Comparison of ENCODE assay signal across 12 mouse cellular contexts in the genomic region with DNA sequence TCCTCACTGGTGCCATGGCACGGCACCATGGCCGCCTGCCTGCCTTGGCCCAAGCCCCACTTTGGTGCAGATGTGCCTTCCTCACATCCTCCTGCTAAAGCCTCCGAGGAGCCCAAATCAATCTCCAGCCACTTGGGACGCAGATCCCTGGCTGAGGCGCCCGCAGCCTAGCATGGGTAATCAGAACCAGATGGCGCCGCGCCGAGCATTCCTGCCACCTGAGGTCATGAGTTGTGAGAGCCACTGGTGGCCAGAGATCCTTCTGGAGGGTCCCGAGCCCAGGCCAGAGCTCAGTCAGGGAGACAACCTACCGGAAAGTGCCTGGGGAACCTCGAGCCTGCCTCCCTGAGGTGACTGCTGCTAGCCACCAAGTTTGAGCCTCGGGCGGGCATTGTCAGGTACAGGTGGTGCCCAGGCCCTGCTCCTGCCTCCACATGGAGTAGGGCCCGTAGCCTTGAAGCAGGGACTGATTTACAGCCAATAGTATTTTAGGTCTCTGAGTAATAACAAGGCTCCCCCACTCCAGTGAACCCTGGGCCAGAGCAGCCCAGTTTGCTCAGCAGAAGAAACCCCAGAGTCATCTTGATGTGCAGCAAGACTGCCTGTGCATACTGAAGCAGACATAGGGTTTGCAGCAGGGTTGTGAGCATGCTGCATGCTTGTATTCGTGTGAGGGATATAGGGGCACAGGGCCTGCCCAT. TPM values are rescaled to one million over a fixed set of nuclear protein-coding genes. Genes with fewer than 3 reads are reported as not detected.
A peak's percentile ranks its signal among the peaks of the same experiment; 100 is the strongest.
DNase-seq lines count a peak whose midpoint lies in the region; ATAC-seq and TF ChIP-seq lines count a peak whose summit lies in the region.
"Had no signal": no experiment of that assay in that cellular context is flagged by ENCODE, and none has a peak within 500 bp of the region (broad histone marks: within the 10 kb centered on the region; RNA-seq: fewer than 3 reads in every experiment).

No protein-coding gene starts in this region.

- no peak for TF ChIP-seq POLR2A in kidney, adult 2 months (IDR thresholded peaks at IDR 0.05; ENCODE audit: low read depth, low read length)

- H3K4me2 ChIP-seq in hindbrain, postnatal 0 days (ENCODE audit: low read depth, low read length), result no peak overlapping the region

- H3K4me1 ChIP-seq in hindbrain, embryonic 10.5 days (replicated peaks), result peaks cover 64% of the 10 kb centered on the region
- H3K4me1 ChIP-seq in hindbrain, postnatal 0 days (ENCODE audit: insufficient read depth, low read length), result no peaks in the 10 kb centered on the region
- H3K4me1 ChIP-seq in limb, embryonic 10.5 days, result peaks cover 62% of the 10 kb centered on the region
- H3K4me1 ChIP-seq in kidney, adult 2 months (ENCODE audit: control insufficient read depth, insufficient read depth, low read length), result no peaks in the 10 kb centered on the region

- peak; percentile 55 for DNase-seq in hindbrain, embryonic 10.5 days (ENCODE audit: low spot score)
- DNase-seq in hindbrain, postnatal 0 days (ENCODE audit: low spot score), result no peak
- peak; percentile 87 for DNase-seq in embryo, embryonic 10 days (ENCODE audit: low spot score)
- DNase-seq in gastrocnemius, postnatal 14 days, result peak; percentile 79
- DNase-seq in limb, embryonic 10.5 days (ENCODE audit: low spot score), result peak; percentile 96
- DNase-seq in cerebellum, adult 9-11 months, result no peak
- DNase-seq in kidney, adult 2 months, result no peak
- DNase-seq in right cerebral cortex, adult 18-20 months, result no peak
- DNase-seq: layer of hippocampus, adult 9-11 months; lung, postnatal 36 days had no signal

- peak overlapping the region; percentile 67 for H3K27ac ChIP-seq in hindbrain, embryonic 10.5 days
- H3K27ac ChIP-seq in hindbrain, postnatal 0 days, result no peak overlapping the region
- H3K27ac ChIP-seq in limb, embryonic 10.5 days, result peak overlapping the region; percentile 90
- H3K27ac ChIP-seq in kidney, adult 2 months (ENCODE audit: insufficient read depth, low read depth, low read length), result no peak overlapping the region

- no peak for ATAC-seq in hindbrain, postnatal 0 days

- H3K27me3 ChIP-seq in hindbrain, embryonic 10.5 days (ENCODE audit: insufficient read depth, poor library complexity, severe bottlenecking), result 0 out of 2 replicates have a peak, but pooled peaks cover 3% of the 10 kb centered on the region
- H3K27me3 ChIP-seq in hindbrain, postnatal 0 days (ENCODE audit: insufficient read depth, low read length), result no peaks in the 10 kb centered on the region
- peaks cover 3% of the 10 kb centered on the region; the same call in 1 of the 2 replicates for H3K27me3 ChIP-seq in limb, embryonic 10.5 days (ENCODE audit: low read depth, poor library complexity, severe bottlenecking)
- H3K27me3 ChIP-seq in kidney, adult 2 months (replicated peaks; ENCODE audit: control insufficient read depth, insufficient read depth, low read length), result no peaks in the 10 kb centered on the region

- H3K9me3 ChIP-seq in hindbrain, embryonic 10.5 days, result no peaks in the 10 kb centered on the region
- no peaks in the 10 kb centered on the region for H3K9me3 ChIP-seq in hindbrain, postnatal 0 days (ENCODE audit: low read length)
- no peaks in the 10 kb centered on the region for H3K9me3 ChIP-seq in limb, embryonic 10.5 days (replicated peaks)

- no peak for TF ChIP-seq CTCF in hindbrain, postnatal 0 days (IDR thresholded peaks at IDR 0.05; ENCODE audit: low read depth)
- no peak for TF ChIP-seq CTCF in kidney, adult 2 months (conservative IDR thresholded peaks at IDR 0.05; ENCODE audit: insufficient read depth, insufficient read length, low read depth, low read length)

- no peak overlapping the region for H3K9ac ChIP-seq in hindbrain, postnatal 0 days (replicated peaks; ENCODE audit: low read length)

- intact Hi-C loops in gastrocnemius, postnatal 14 days (cut with DNase I; ENCODE audit: low total_unique reads), result no loop called here

- 66% methylated on average over 17 of the region's 17 CpGs for WGBS in hindbrain, embryonic 10.5 days
- WGBS in hindbrain, postnatal 0 days, result 73% methylated on average over 17 of the region's 17 CpGs
- 20% methylated on average over 17 of the region's 17 CpGs for WGBS in limb, embryonic 10.5 days
- WGBS in kidney, adult 2 months, result 80% methylated on average over 17 of the region's 17 CpGs

- no peaks in the 10 kb centered on the region for H3K36me3 ChIP-seq in hindbrain, embryonic 10.5 days
- H3K36me3 ChIP-seq in hindbrain, postnatal 0 days (ENCODE audit: insufficient read depth, low read length), result no peaks in the 10 kb centered on the region
- 0 out of 2 replicates have a peak, but pooled peaks cover 4% of the 10 kb centered on the region for H3K36me3 ChIP-seq in limb, embryonic 10.5 days
- H3K36me3 ChIP-seq in kidney, adult 2 months (ENCODE audit: control insufficient read depth, insufficient read depth, low read length), result no peaks in the 10 kb centered on the region

- no peak overlapping the region for H3K4me3 ChIP-seq in hindbrain, embryonic 10.5 days
- H3K4me3 ChIP-seq in hindbrain, postnatal 0 days (ENCODE audit: low read length), result no peak overlapping the region
- peak overlapping the region; percentile 28 for H3K4me3 ChIP-seq in limb, embryonic 10.5 days
- no peak overlapping the region for H3K4me3 ChIP-seq in kidney, adult 2 months (ENCODE audit: insufficient read depth, low read depth, low read length)

RNA-seq across cellular contexts. Expression of a gene that starts 35.1 kb away (rescaled TPM):
- 11.3 and 15.3 TPM in 2 replicates for polyA plus RNA-seq in hindbrain, embryonic 10.5 days (2016; fragmentation: Nextera tagmentation; extraction: Ambion mirVana)
- total RNA-seq in hindbrain, postnatal 0 days (2014; rRNA removed), result 0.37 and 4.0 TPM in 2 replicates
- polyA plus RNA-seq in hindbrain, postnatal 0 days (2015; fragmentation: Nextera tagmentation; extraction: Ambion mirVana), result 0.51 and 0.92 TPM in 2 replicates
- total RNA-seq in gastrocnemius, postnatal 14 days (2021), result 1 to 10 TPM in 1 of 2 experiments, under 1 TPM in 1; 0.78 to 3.1 TPM
- 1.1 and 1.7 TPM in 2 replicates for polyA plus RNA-seq in limb, embryonic 10.5 days (2016; fragmentation: Nextera tagmentation; extraction: Ambion mirVana)
- polyA plus RNA-seq in kidney, adult 2 months (2012; rRNA removed), result 0.15 and 1.7 TPM in 2 replicates
- total RNA-seq: hematopoietic stem cell, adult 5-6 weeks; neutrophil, adult 5-6 weeks had no signal

RNA-seq across cellular contexts. Expression of a gene that starts 56.7 kb away (rescaled TPM):
- 2.2 and 2.7 TPM in 2 replicates for polyA plus RNA-seq in hindbrain, embryonic 10.5 days (2016; fragmentation: Nextera tagmentation; extraction: Ambion mirVana)
- 11.0 and 12.4 TPM in 2 replicates for total RNA-seq in hindbrain, postnatal 0 days (2014; rRNA removed)
- 2.5 and 2.7 TPM in 2 replicates for polyA plus RNA-seq in hindbrain, postnatal 0 days (2015; fragmentation: Nextera tagmentation; extraction: Ambion mirVana)
- 1 to 10 TPM; 2.6 to 5.3 TPM for total RNA-seq in gastrocnemius, postnatal 14 days (2021)
- 2.5 and 2.8 TPM in 2 replicates for polyA plus RNA-seq in limb, embryonic 10.5 days (2016; fragmentation: Nextera tagmentation; extraction: Ambion mirVana)
- polyA plus RNA-seq in kidney, adult 2 months (2012; rRNA removed), result 5.0 and 6.9 TPM in 2 replicates

RNA-seq across cellular contexts. Expression of a gene that starts 56.9 kb away (rescaled TPM):
- polyA plus RNA-seq in hindbrain, embryonic 10.5 days (2016; fragmentation: Nextera tagmentation; extraction: Ambion mirVana), result 16.8 and 19.5 TPM in 2 replicates
- total RNA-seq in hindbrain, postnatal 0 days (2014; rRNA removed), result 9.6 and 10.5 TPM in 2 replicates
- polyA plus RNA-seq in hindbrain, postnatal 0 days (2015; fragmentation: Nextera tagmentation; extraction: Ambion mirVana), result 16.9 and 18.0 TPM in 2 replicates
- 1 to 10 TPM; 2.7 to 3.1 TPM for total RNA-seq in gastrocnemius, postnatal 14 days (2021)
- polyA plus RNA-seq in limb, embryonic 10.5 days (2016; fragmentation: Nextera tagmentation; extraction: Ambion mirVana), result 15.3 and 18.4 TPM in 2 replicates
- polyA plus RNA-seq in kidney, adult 2 months (2012; rRNA removed), result 10.7 and 15.8 TPM in 2 replicates

Comparison
In these comparisons a context has a peak if more than half of its experiments do, and no peak if none do; other contexts are left out.
1. DNase-seq: peak in hindbrain, embryonic 10.5 days (single experiment), embryo, embryonic 10 days (single experiment), gastrocnemius, postnatal 14 days (single experiment) and limb, embryonic 10.5 days (single experiment); none in hindbrain, postnatal 0 days (single experiment), cerebellum, adult 9-11 months (single experiment), kidney, adult 2 months (single experiment) and right cerebral cortex, adult 18-20 months (single experiment).
2. H3K27ac ChIP-seq: peak in hindbrain, embryonic 10.5 days (single experiment) and limb, embryonic 10.5 days (single experiment); none in hindbrain, postnatal 0 days (single experiment) and kidney, adult 2 months (single experiment).